In genomic region chr17:47484241-47484921, GRCm38 (mm10) we compare ENCODE assay signal across 8 mouse cellular contexts. TPM values are rescaled to one million over a fixed set of nuclear protein-coding genes. Genes with fewer than 3 reads are reported as not detected.
DNase-seq lines count a peak whose midpoint lies in the region; ATAC-seq lines count a peak whose summit lies in the region.

No protein-coding gene starts in this region.

- WGBS in heart, embryonic 15.5 days = 41% methylated on average over 1 of the region's 1 CpGs
- 18% methylated on average over 1 of the region's 1 CpGs for WGBS in embryonic facial prominence, embryonic 13.5 days
- WGBS in limb, embryonic 10.5 days = 11% methylated on average over 1 of the region's 1 CpGs
- 14% methylated on average over 1 of the region's 1 CpGs for WGBS in midbrain, embryonic 15.5 days

- peak overlapping the region; percentile 10; the same call in 1 of the 2 replicates for H3K27ac ChIP-seq in heart, embryonic 15.5 days
- peak overlapping the region; percentile 58 for H3K27ac ChIP-seq in embryonic facial prominence, embryonic 13.5 days
- H3K27ac ChIP-seq in limb, embryonic 10.5 days = peak overlapping the region; percentile 71
- no peak overlapping the region for H3K27ac ChIP-seq in midbrain, embryonic 15.5 days

- no peak overlapping the region for H3K4me3 ChIP-seq in heart, embryonic 15.5 days
- H3K4me3 ChIP-seq in embryonic facial prominence, embryonic 13.5 days = no peak overlapping the region
- H3K4me3 ChIP-seq in limb, embryonic 10.5 days = no peak overlapping the region
- H3K4me3 ChIP-seq in midbrain, embryonic 15.5 days = no peak overlapping the region

- no peak for DNase-seq in heart, adult 9 months (ENCODE audit: low spot score in 2 of 2)
- DNase-seq in limb, embryonic 10.5 days (ENCODE audit: low spot score) = peak; percentile 38
- DNase-seq in frontal cortex, postnatal 25 days (ENCODE audit: low spot score in 2 of 2) = no peak
- no peak for DNase-seq in adipocyte (ENCODE audit: low spot score)
- no peak for DNase-seq in layer of hippocampus, adult 18-20 months (ENCODE audit: low spot score in 2 of 2)

- no peak overlapping the region for H3K9ac ChIP-seq in heart, embryonic 15.5 days
- no peak overlapping the region for H3K9ac ChIP-seq in embryonic facial prominence, embryonic 13.5 days
- H3K9ac ChIP-seq in midbrain, embryonic 15.5 days = no peak overlapping the region

- H3K27me3 ChIP-seq in heart, embryonic 15.5 days = no peaks in the 10 kb centered on the region
- H3K27me3 ChIP-seq in embryonic facial prominence, embryonic 13.5 days = no peaks in the 10 kb centered on the region
- no peaks in the 10 kb centered on the region for H3K27me3 ChIP-seq in limb, embryonic 10.5 days (ENCODE audit: low read depth, poor library complexity, severe bottlenecking)
- H3K27me3 ChIP-seq in midbrain, embryonic 15.5 days (replicated peaks) = no peaks in the 10 kb centered on the region

- peaks cover 29% of the 10 kb centered on the region for H3K4me1 ChIP-seq in heart, embryonic 15.5 days (replicated peaks)
- H3K4me1 ChIP-seq in embryonic facial prominence, embryonic 13.5 days = peaks cover 29% of the 10 kb centered on the region
- peaks cover 23% of the 10 kb centered on the region for H3K4me1 ChIP-seq in limb, embryonic 10.5 days
- no peaks in the 10 kb centered on the region for H3K4me1 ChIP-seq in midbrain, embryonic 15.5 days

- 0 out of 2 replicates have a peak, but pooled peaks have one; percentile 41 for ATAC-seq in heart, embryonic 15.5 days (replicated peaks; ENCODE audit: insufficient number of reproducible peaks, insufficient read depth, low FRiP score, low read depth)
- peak; percentile 59; the same call in 1 of the 2 replicates for ATAC-seq in embryonic facial prominence, embryonic 13.5 days (ENCODE audit: insufficient number of reproducible peaks, insufficient read depth, low FRiP score, low TSS enrichment, low read depth)
- ATAC-seq in midbrain, embryonic 15.5 days (replicated peaks) = 0 out of 2 replicates have a peak, but pooled peaks have one; percentile 24

- H3K36me3 ChIP-seq in heart, embryonic 15.5 days = peaks cover 12% of the 10 kb centered on the region; the same call in 1 of the 2 replicates
- peaks cover 12% of the 10 kb centered on the region for H3K36me3 ChIP-seq in embryonic facial prominence, embryonic 13.5 days
- H3K36me3 ChIP-seq in limb, embryonic 10.5 days = peaks cover 12% of the 10 kb centered on the region
- peaks cover 6% of the 10 kb centered on the region; the same call in 1 of the 2 replicates for H3K36me3 ChIP-seq in midbrain, embryonic 15.5 days (replicated peaks)

- H3K9me3 ChIP-seq in heart, embryonic 15.5 days (replicated peaks) = no peaks in the 10 kb centered on the region
- no peaks in the 10 kb centered on the region for H3K9me3 ChIP-seq in embryonic facial prominence, embryonic 13.5 days
- no peaks in the 10 kb centered on the region for H3K9me3 ChIP-seq in limb, embryonic 10.5 days (replicated peaks)
- H3K9me3 ChIP-seq in midbrain, embryonic 15.5 days = no peaks in the 10 kb centered on the region

- no peak overlapping the region for H3K4me2 ChIP-seq in heart, embryonic 15.5 days
- no peak overlapping the region for H3K4me2 ChIP-seq in embryonic facial prominence, embryonic 13.5 days
- no peak overlapping the region for H3K4me2 ChIP-seq in midbrain, embryonic 15.5 days

RNA-seq across cellular contexts. Expression of gene Taf8, which starts 17.7 kb away (rescaled TPM):
- 17.0 and 20.5 TPM in 2 replicates for polyA plus RNA-seq in heart, embryonic 15.5 days (2015; fragmentation: Nextera tagmentation; extraction: Ambion mirVana)
- polyA plus RNA-seq in embryonic facial prominence, embryonic 13.5 days (2015; fragmentation: Nextera tagmentation; extraction: Ambion mirVana) = 34.1 and 38.1 TPM in 2 replicates
- 32.1 and 36.8 TPM in 2 replicates for polyA plus RNA-seq in limb, embryonic 10.5 days (2016; fragmentation: Nextera tagmentation; extraction: Ambion mirVana)
- 22.0 and 22.4 TPM in 2 replicates for polyA plus RNA-seq in midbrain, embryonic 15.5 days (2015; fragmentation: Nextera tagmentation; extraction: Ambion mirVana)
- 10 to 100 TPM; 19.1 to 23.9 TPM for total RNA-seq in layer of hippocampus, adult 18-20 months (2021)

RNA-seq across cellular contexts. Expression of gene Ccnd3, which starts 20.5 kb away (rescaled TPM):
- polyA plus RNA-seq in heart, embryonic 15.5 days (2015; fragmentation: Nextera tagmentation; extraction: Ambion mirVana) = 369 and 456 TPM in 2 replicates
- polyA plus RNA-seq in embryonic facial prominence, embryonic 13.5 days (2015; fragmentation: Nextera tagmentation; extraction: Ambion mirVana) = 359 and 377 TPM in 2 replicates
- 405 and 413 TPM in 2 replicates for polyA plus RNA-seq in limb, embryonic 10.5 days (2016; fragmentation: Nextera tagmentation; extraction: Ambion mirVana)
- 74.0 and 87.8 TPM in 2 replicates for polyA plus RNA-seq in midbrain, embryonic 15.5 days (2015; fragmentation: Nextera tagmentation; extraction: Ambion mirVana)
- total RNA-seq in layer of hippocampus, adult 18-20 months (2021) = 10 to 100 TPM; 43.4 to 43.6 TPM

RNA-seq across cellular contexts. Expression of gene 1700001C19Rik, which starts 47.2 kb away (rescaled TPM):
- polyA plus RNA-seq in heart, embryonic 15.5 days (2015; fragmentation: Nextera tagmentation; extraction: Ambion mirVana) = 0.60 and 1.0 TPM in 2 replicates
- polyA plus RNA-seq in embryonic facial prominence, embryonic 13.5 days (2015; fragmentation: Nextera tagmentation; extraction: Ambion mirVana) = 0.25 TPM in 1 of 2 replicates, not detected in the other
- 0.24 and 0.31 TPM in 2 replicates for polyA plus RNA-seq in limb, embryonic 10.5 days (2016; fragmentation: Nextera tagmentation; extraction: Ambion mirVana)
- polyA plus RNA-seq in midbrain, embryonic 15.5 days (2015; fragmentation: Nextera tagmentation; extraction: Ambion mirVana) = 0.44 and 0.77 TPM in 2 replicates
- total RNA-seq in layer of hippocampus, adult 18-20 months (2021) = not detected

RNA-seq across cellular contexts. Expression of gene AI661453, which starts 48.0 kb away (rescaled TPM):
- 0.96 and 1.2 TPM in 2 replicates for polyA plus RNA-seq in heart, embryonic 15.5 days (2015; fragmentation: Nextera tagmentation; extraction: Ambion mirVana)
- polyA plus RNA-seq in embryonic facial prominence, embryonic 13.5 days (2015; fragmentation: Nextera tagmentation; extraction: Ambion mirVana) = 1.7 and 2.0 TPM in 2 replicates
- polyA plus RNA-seq in limb, embryonic 10.5 days (2016; fragmentation: Nextera tagmentation; extraction: Ambion mirVana) = 0.23 and 0.33 TPM in 2 replicates
- polyA plus RNA-seq in midbrain, embryonic 15.5 days (2015; fragmentation: Nextera tagmentation; extraction: Ambion mirVana) = 0.26 and 0.33 TPM in 2 replicates
- total RNA-seq in layer of hippocampus, adult 18-20 months (2021) = under 1 TPM; 0.52 to 0.58 TPM
